Mouse (Mus musculus) left cerebral cortex, adult 2 months (tissue): ENCODE measurements at regions not wholly inside any gene's neighbourhood (a gene's known extent, or its start where the extent isn't known, plus 50 kb on each side); places are given as distances from the start of the nearest gene placed in this dataset.

Source experiments
- DNase-seq, 2 experiments: peaks; one replicate each; pipeline ENCODE4 v3.0.0; 2021 to 2022; ENCODE audit warnings: low spot score in 2 of 2, mixed read lengths in 1 of 2; ENCODE audit errors: extremely low spot score in 1 of 2
- H3K27ac ChIP-seq: fragments of 200-600 bp; 2 replicates; pipeline ENCODE4 v1.8.1; 2022
- H3K4me3 ChIP-seq: fragments of 200-600 bp; 2 replicates; pipeline ENCODE4 v1.8.1; 2022
- CTCF ChIP-seq: fragments of 200-600 bp; IDR thresholded peaks from 2 replicates; pipeline ENCODE4 v1.8.1; 2022; ENCODE audit warnings: antibody characterized with exemption, mild to moderate bottlenecking, moderate library complexity
- intact Hi-C: fragments of 180-260 bp; cut with DNase I; formaldehyde crosslinking; loops from one replicate; pipeline ENCODE4 v1.15.1; 2025

GRCm38 (mm10) chr6:107730294-107730693 lies 200.7 kb downstream of the Lrrn1 start:
- Histone ChIP-seq H3K27ac (no peak overlapping the region), H3K4me3 (no peak overlapping the region)
- TF ChIP-seq CTCF = no peak
- intact Hi-C loops = loop anchor here (10.0 kb wide), 1 partner anchor 485 kb away; no protein-coding TSS in a partner anchor
- no peak for DNase-seq

GRCm38 (mm10) chr6:107734773-107735172 lies 205.2 kb downstream of the Lrrn1 start:
- Histone ChIP-seq H3K27ac (no peak overlapping the region), H3K4me3 (no peak overlapping the region)
- TF ChIP-seq CTCF = no peak
- DNase-seq = no peak
- intact Hi-C loops = loop anchor here (10.0 kb wide), 1 partner anchor 490 kb away; no protein-coding TSS in a partner anchor

GRCm38 (mm10) chr6:107749111-107749736 lies 219.7 kb downstream of the Lrrn1 start:
- intact Hi-C loops = no loop called here
- H3K27ac ChIP-seq = no peak overlapping the region
- no peak for TF ChIP-seq CTCF
- no peak overlapping the region for H3K4me3 ChIP-seq
- DNase-seq = no peak

GRCm38 (mm10) chr6:107749794-107750193 lies 220.2 kb downstream of the Lrrn1 start:
- H3K4me3 ChIP-seq = no peak overlapping the region
- intact Hi-C loops = no loop called here
- H3K27ac ChIP-seq = no peak overlapping the region
- TF ChIP-seq CTCF = no peak
- no peak for DNase-seq

- no peak for TF ChIP-seq CTCF
- H3K27ac ChIP-seq = no peak overlapping the region
- H3K4me3 ChIP-seq = no peak overlapping the region
- intact Hi-C loops = no loop called here
- no peak for DNase-seq
Observed at GRCm38 (mm10) chr6:107752156-107752555, 222.6 kb downstream of the Lrrn1 start.

- TF ChIP-seq CTCF = no peak
- Histone ChIP-seq H3K4me3 (no peak overlapping the region), H3K27ac (no peak overlapping the region)
- DNase-seq = no peak
- intact Hi-C loops = no loop called here
Observed at GRCm38 (mm10) chr6:107755158-107755557, 225.6 kb downstream of the Lrrn1 start.

GRCm38 (mm10) chr6:107770834-107771470 lies 241.4 kb downstream of the Lrrn1 start:
- DNase-seq = no peak
- H3K4me3 ChIP-seq = no peak overlapping the region
- H3K27ac ChIP-seq = no peak overlapping the region
- TF ChIP-seq CTCF = no peak
- intact Hi-C loops = no loop called here

GRCm38 (mm10) chr6:107784998-107785397 lies 255.4 kb downstream of the Lrrn1 start:
- intact Hi-C loops = no loop called here
- Histone ChIP-seq H3K4me3 (no peak overlapping the region), H3K27ac (no peak overlapping the region)
- TF ChIP-seq CTCF = no peak
- no peak for DNase-seq

GRCm38 (mm10) chr6:107788224-107788893 lies 258.8 kb downstream of the Lrrn1 start:
- H3K4me3 ChIP-seq = no peak overlapping the region
- no peak overlapping the region for H3K27ac ChIP-seq
- intact Hi-C loops = no loop called here
- TF ChIP-seq CTCF = no peak
- no peak for DNase-seq

GRCm38 (mm10) chr6:107797845-107798244 lies 267.0 kb upstream of the Setmar start:
- TF ChIP-seq CTCF = no peak
- Histone ChIP-seq H3K4me3 (no peak overlapping the region), H3K27ac (no peak overlapping the region)
- no peak for DNase-seq
- intact Hi-C loops = no loop called here

GRCm38 (mm10) chr6:107803056-107803455 lies 261.8 kb upstream of the Setmar start:
- Histone ChIP-seq H3K4me3 (no peak overlapping the region), H3K27ac (no peak overlapping the region)
- intact Hi-C loops = no loop called here
- TF ChIP-seq CTCF = no peak
- DNase-seq = no peak
